Mouse (Mus musculus) MEL (cell line): ENCODE results near the gene Nphp4. TPM values are rescaled to one million over a fixed set of nuclear protein-coding genes. Genes with fewer than 3 reads are reported as not detected.

Source experiments
- DNase-seq: peaks from one replicate; pipeline ENCODE4 v3.0.0; 2011; ENCODE audit warnings: low read depth, low spot score
- H3K27ac ChIP-seq: 2 replicates; pipeline ENCODE4 v1.5.1; 2012; ENCODE audit warnings: low read depth, mild to moderate bottlenecking, control low read depth, low read length, moderate library complexity; ENCODE audit not compliant: control insufficient read depth
- H3K27me3 ChIP-seq, 2 experiments: fragments of 150-350 bp in 1 of 2; sonication (generic) in 1 of 2; 2 replicates each; pipeline ENCODE4 v1.6.1; 2012; ENCODE audit warnings: low read length in 2 of 2, mild to moderate bottlenecking in 2 of 2, improper control_type of control experiment in 1 of 2, moderate library complexity in 1 of 2; ENCODE audit not compliant: insufficient read depth in 2 of 2, control insufficient read depth in 1 of 2
- H3K36me3 ChIP-seq, 2 experiments: 2 replicates each; pipeline ENCODE4 v1.6.1; 2012 to 2014; ENCODE audit warnings: low read length in 2 of 2, improper control_type of control experiment in 1 of 2, inconsistent platforms in 1 of 2, mild to moderate bottlenecking in 1 of 2; ENCODE audit not compliant: insufficient read depth in 2 of 2, control insufficient read depth in 1 of 2
- H3K4me1 ChIP-seq, 2 experiments: fragments of 150-350 bp in 1 of 2; sonication (generic) in 1 of 2; 2 replicates each; pipeline ENCODE4 v1.6.1; 2012; ENCODE audit warnings: low read length in 2 of 2, improper control_type of control experiment in 1 of 2, mild to moderate bottlenecking in 1 of 2; ENCODE audit not compliant: insufficient read depth in 2 of 2, control insufficient read depth in 1 of 2
- H3K4me3 ChIP-seq, 2 experiments: fragments of 150-350 bp in 1 of 2; sonication (generic) in 1 of 2; 2 replicates each; pipeline ENCODE4 v1.5.1; 2012; ENCODE audit warnings: low read depth in 2 of 2, low read length in 2 of 2, mild to moderate bottlenecking in 2 of 2, moderate library complexity in 2 of 2, control low read depth in 1 of 2, improper control_type of control experiment in 1 of 2; ENCODE audit not compliant: control insufficient read depth in 1 of 2, insufficient read depth in 1 of 2
- H3K79me2 ChIP-seq: 2 replicates; pipeline ENCODE4 v1.6.1; 2012; ENCODE audit warnings: mild to moderate bottlenecking, low read length, moderate library complexity; ENCODE audit not compliant: control insufficient read depth, poor library complexity, insufficient read depth
- H3K9ac ChIP-seq: 2 replicates; pipeline ENCODE4 v1.6.1; 2012; ENCODE audit warnings: low read depth, mild to moderate bottlenecking, control low read depth, low read length, moderate library complexity; ENCODE audit not compliant: control insufficient read depth, poor library complexity, severe bottlenecking
- H3K9me3 ChIP-seq: fragments of 150-350 bp; sonication (generic); replicated peaks from 2 replicates; pipeline ENCODE4 v1.6.1; 2012; ENCODE audit warnings: mild to moderate bottlenecking, low read length, improper control_type of control experiment, moderate library complexity; ENCODE audit not compliant: insufficient read depth
- BHLHE40 ChIP-seq: IDR thresholded peaks from 2 replicates; pipeline ENCODE4 v1.6.1; 2012; ENCODE audit warnings: low read depth, mild to moderate bottlenecking, inconsistent platforms, low read length, improper control_type of control experiment, borderline replicate concordance
- CTCF ChIP-seq, 3 experiments: IDR thresholded peaks in 2 of 3; conservative IDR thresholded peaks in 1 of 3; 2 replicates each; pipeline ENCODE4 v1.5.1; 2011 to 2012; ENCODE audit warnings: low read length in 3 of 3, low read depth in 2 of 3, mild to moderate bottlenecking in 2 of 3, improper control_type of control experiment in 1 of 3, inconsistent platforms in 1 of 3, mixed read lengths in 1 of 3, moderate library complexity in 1 of 3; ENCODE audit not compliant: control insufficient read depth in 1 of 3, insufficient read depth in 1 of 3, poor library complexity in 1 of 3, severe bottlenecking in 1 of 3
- ELF1 ChIP-seq: IDR thresholded peaks from 2 replicates; pipeline ENCODE4 v1.6.1; 2014; ENCODE audit warnings: low read depth, mild to moderate bottlenecking, inconsistent platforms, low read length, improper control_type of control experiment, moderate library complexity
- ETS1 ChIP-seq: IDR thresholded peaks from 2 replicates; pipeline ENCODE4 v1.6.1; 2012; ENCODE audit warnings: low read depth, mild to moderate bottlenecking, inconsistent platforms, low read length, improper control_type of control experiment, moderate library complexity
- JUND ChIP-seq: IDR thresholded peaks from 2 replicates; pipeline ENCODE4 v1.6.1; 2011; ENCODE audit warnings: low read depth, mild to moderate bottlenecking, improper control_type of control experiment, low read length
- MAFK ChIP-seq: IDR thresholded peaks from 2 replicates; pipeline ENCODE4 v1.6.1; 2011; ENCODE audit warnings: low read depth, mild to moderate bottlenecking, low read length, improper control_type of control experiment, borderline replicate concordance
- MXI1 ChIP-seq: IDR thresholded peaks from 2 replicates; pipeline ENCODE4 v1.6.1; 2011; ENCODE audit warnings: mild to moderate bottlenecking, low read depth, low read length, improper control_type of control experiment
- MYC ChIP-seq: IDR thresholded peaks from 2 replicates; pipeline ENCODE4 v1.6.1; 2011; ENCODE audit warnings: low read depth, mild to moderate bottlenecking, low read length, improper control_type of control experiment, moderate library complexity
- NRF1 ChIP-seq: IDR thresholded peaks from 2 replicates; pipeline ENCODE4 v1.6.1; 2014; ENCODE audit warnings: low read depth, mild to moderate bottlenecking, inconsistent platforms, low read length, improper control_type of control experiment, moderate library complexity; ENCODE audit not compliant: poor library complexity, insufficient read depth, severe bottlenecking
- POLR2A ChIP-seq, 2 experiments: IDR thresholded peaks; 2 replicates each; pipeline ENCODE4 v1.6.1; 2011 to 2012; ENCODE audit warnings: low read length in 2 of 2, mild to moderate bottlenecking in 2 of 2, control low read depth in 1 of 2, improper control_type of control experiment in 1 of 2, low read depth in 1 of 2, moderate library complexity in 1 of 2; ENCODE audit not compliant: control insufficient read depth in 1 of 2, insufficient read depth in 1 of 2, poor library complexity in 1 of 2
- RCOR1 ChIP-seq: IDR thresholded peaks from 2 replicates; pipeline ENCODE4 v1.6.1; 2012; ENCODE audit warnings: low read depth, mild to moderate bottlenecking, inconsistent platforms, low read length, improper control_type of control experiment
- SIN3A ChIP-seq: IDR thresholded peaks from 2 replicates; pipeline ENCODE4 v1.6.1; 2012; ENCODE audit warnings: low read length, improper control_type of control experiment, inconsistent platforms
- SMC3 ChIP-seq: IDR thresholded peaks from 2 replicates; pipeline ENCODE4 v1.6.1; 2011; ENCODE audit warnings: low read depth, low read length, improper control_type of control experiment
- TAL1 ChIP-seq: IDR thresholded peaks from 2 replicates; pipeline ENCODE4 v1.6.1; 2012; ENCODE audit warnings: mild to moderate bottlenecking, inconsistent platforms, low read length, moderate library complexity, mixed read lengths
- TBP ChIP-seq: IDR thresholded peaks from 2 replicates; pipeline ENCODE4 v1.8.0; 2011; ENCODE audit warnings: low read depth, low read length, improper control_type of control experiment
- TCF12 ChIP-seq: IDR thresholded peaks from 2 replicates; pipeline ENCODE4 v1.6.1; 2014; ENCODE audit warnings: low read depth, mild to moderate bottlenecking, inconsistent platforms, low read length, improper control_type of control experiment, moderate library complexity
- UBTF ChIP-seq: IDR thresholded peaks from 2 replicates; pipeline ENCODE4 v1.6.1; 2012; ENCODE audit warnings: low read depth, mild to moderate bottlenecking, inconsistent platforms, low read length, improper control_type of control experiment, moderate library complexity, borderline replicate concordance; ENCODE audit not compliant: insufficient read depth
- USF1 ChIP-seq: IDR thresholded peaks from 2 replicates; pipeline ENCODE4 v1.6.1; 2014; ENCODE audit warnings: low read depth, mild to moderate bottlenecking, inconsistent platforms, low read length, improper control_type of control experiment, moderate library complexity
- ZC3H11A ChIP-seq: IDR thresholded peaks from 2 replicates; pipeline ENCODE4 v1.6.1; 2012; ENCODE audit warnings: low read depth, mild to moderate bottlenecking, inconsistent platforms, low read length, improper control_type of control experiment
- ZKSCAN1 ChIP-seq: IDR thresholded peaks from 2 replicates; pipeline ENCODE4 v1.6.1; 2012; ENCODE audit warnings: low read depth, mild to moderate bottlenecking, inconsistent platforms, low read length, improper control_type of control experiment, moderate library complexity
- ZNF384 ChIP-seq: IDR thresholded peaks from 2 replicates; pipeline ENCODE4 v1.6.1; 2012; ENCODE audit warnings: low read depth, mild to moderate bottlenecking, inconsistent platforms, low read length, improper control_type of control experiment
- polyA plus RNA-seq, 2 experiments: library from polyadenylated mRNA; stranded (reverse) in 1 of 2; unstranded in 1 of 2; fragments of >175 nt in 1 of 2; fragments of >200 nt in 1 of 2; gene quantifications; 2 replicates each; pipeline versions ENCODE4 v1.2.1 to v1.2.4; 2012; ENCODE audit warnings: low replicate concordance in 2 of 2, low read depth in 1 of 2; ENCODE audit not compliant: insufficient read length in 2 of 2, insufficient read depth in 1 of 2, missing spikeins in 1 of 2
- total RNA-seq: library from RNA; depleted of rRNA; stranded (reverse); fragments of 300-350 nt; gene quantifications from 2 replicates; pipeline ENCODE4 v1.2.3, GENCODE M21; 2012

Nphp4 gene
- total and polyA plus RNA-seq, 3 experiments: not detected

- TF ChIP-seq TCF12: no peak
- no peak for TF ChIP-seq MYC
- TF ChIP-seq MAFK: no peak
- TF ChIP-seq ZC3H11A: no peak
- no peak for TF ChIP-seq POLR2A (IDR thresholded peaks at IDR 0.05; ENCODE audit: control insufficient read depth in 1 of 2, insufficient read depth in 1 of 2, low read depth in 1 of 2, low read length in 2 of 2, poor library complexity in 1 of 2)
- no peak for TF ChIP-seq ZKSCAN1
- no peak for TF ChIP-seq NRF1
- no peak for TF ChIP-seq ELF1
- TF ChIP-seq TBP: no peak
- no peak for TF ChIP-seq SMC3
- no peak for TF ChIP-seq ETS1
- TF ChIP-seq CTCF (IDR thresholded peaks at IDR 0.05 in 2 of 3, conservative IDR thresholded peaks at IDR 0.05 in 1 of 3; ENCODE audit: control insufficient read depth in 1 of 3, insufficient read depth in 1 of 3, low read depth in 2 of 3, low read length in 3 of 3, poor library complexity in 1 of 3, severe bottlenecking in 1 of 3): no peak
- no peak for TF ChIP-seq JUND
- no peak for TF ChIP-seq UBTF
- no peak for TF ChIP-seq BHLHE40
- TF ChIP-seq ZNF384: no peak
- no peak for TF ChIP-seq MXI1
- no peak for TF ChIP-seq TAL1
- Histone ChIP-seq H3K27me3 (no peaks in the 10 kb centered on the region), H3K9me3 (no peaks in the 10 kb centered on the region), H3K27ac (no peak overlapping the region), H3K9ac (no peak overlapping the region), H3K79me2 (no peaks in the 10 kb centered on the region), H3K4me3 (no peak overlapping the region), H3K4me1 (no peaks in the 10 kb centered on the region), H3K36me3 (no peaks in the 10 kb centered on the region)
- no peak for DNase-seq
Observed at GRCm38 (mm10) chr4:152514884-152515283, 38.4 kb downstream of the Nphp4 start.

GRCm38 (mm10) chr4:152519106-152519505 lies 42.6 kb downstream of the Nphp4 start:
- Histone ChIP-seq H3K36me3 (no peaks in the 10 kb centered on the region), H3K9me3 (no peaks in the 10 kb centered on the region), H3K4me3 (no peak overlapping the region), H3K79me2 (no peaks in the 10 kb centered on the region), H3K27ac (no peak overlapping the region), H3K9ac (no peak overlapping the region), H3K4me1 (no peaks in the 10 kb centered on the region), H3K27me3 (no peaks in the 10 kb centered on the region)
- TF ChIP-seq USF1: no peak
- no peak for TF ChIP-seq SIN3A
- TF ChIP-seq TCF12: no peak
- TF ChIP-seq RCOR1: no peak
- no peak for DNase-seq
